Mouse (Mus musculus) frontal cortex, postnatal 10 days (tissue): Measurements from ENCODE around the gene Rnf43.
A peak's percentile ranks its signal among the peaks of the same experiment; 100 is the strongest.

Source experiments
- DNase-seq, 2 experiments: peaks; one replicate each; pipeline ENCODE4 v3.0.0; 2022; ENCODE audit warnings: low spot score in 2 of 2, mixed read lengths in 1 of 2

The Rnf43 gene

GRCm38 (mm10) chr11:87677756-87678155, 15.2 kb downstream of the Rnf43 start:
- DNase-seq = no peak

GRCm38 (mm10) chr11:87678545-87678944, 16.0 kb downstream of the Rnf43 start:
- DNase-seq = no peak

- no peak for DNase-seq
Observed at GRCm38 (mm10) chr11:87678976-87679375, 16.5 kb downstream of the Rnf43 start.

- no peak for DNase-seq
Observed at GRCm38 (mm10) chr11:87680786-87681185, 18.3 kb downstream of the Rnf43 start.

GRCm38 (mm10) chr11:87682096-87682495, 19.6 kb downstream of the Rnf43 start:
- no peak for DNase-seq

- no peak for DNase-seq
Observed at GRCm38 (mm10) chr11:87682838-87683571, 20.5 kb downstream of the Rnf43 start.

- DNase-seq = no peak
Observed at GRCm38 (mm10) chr11:87686407-87686806, 23.9 kb downstream of the Rnf43 start.

- DNase-seq = peak in 1 of 2 experiments; percentile 22
Observed at GRCm38 (mm10) chr11:87687246-87688225, 25.0 kb downstream of the Rnf43 start.

GRCm38 (mm10) chr11:87688478-87689203, 26.1 kb downstream of the Rnf43 start:
- no peak for DNase-seq

- peak in 1 of 2 experiments; percentile 48 for DNase-seq
Observed at GRCm38 (mm10) chr11:87689402-87689808, 26.9 kb downstream of the Rnf43 start.

GRCm38 (mm10) chr11:87690054-87690740, 27.7 kb downstream of the Rnf43 start:
- no peak for DNase-seq

GRCm38 (mm10) chr11:87697131-87697682, 34.7 kb downstream of the Rnf43 start:
- DNase-seq = no peak

- no peak for DNase-seq
Observed at GRCm38 (mm10) chr11:87698126-87698525, 35.6 kb downstream of the Rnf43 start.

GRCm38 (mm10) chr11:87701108-87701507, 38.6 kb downstream of the Rnf43 start:
- DNase-seq = no peak

GRCm38 (mm10) chr11:87701877-87702620, 39.5 kb downstream of the Rnf43 start:
- no peak for DNase-seq

- no peak for DNase-seq
Observed at GRCm38 (mm10) chr11:87703654-87704053, 41.1 kb downstream of the Rnf43 start.

- DNase-seq = no peak
Observed at GRCm38 (mm10) chr11:87704289-87704688, 41.8 kb downstream of the Rnf43 start.

- DNase-seq = no peak
Observed at GRCm38 (mm10) chr11:87707570-87707969, 45.0 kb downstream of the Rnf43 start.

- no peak for DNase-seq
Observed at GRCm38 (mm10) chr11:87708979-87709378, 46.5 kb downstream of the Rnf43 start.
